Mouse (Mus musculus): ENCODE measurements around the gene Gm17657.

The Gm17657 gene

DNA sequence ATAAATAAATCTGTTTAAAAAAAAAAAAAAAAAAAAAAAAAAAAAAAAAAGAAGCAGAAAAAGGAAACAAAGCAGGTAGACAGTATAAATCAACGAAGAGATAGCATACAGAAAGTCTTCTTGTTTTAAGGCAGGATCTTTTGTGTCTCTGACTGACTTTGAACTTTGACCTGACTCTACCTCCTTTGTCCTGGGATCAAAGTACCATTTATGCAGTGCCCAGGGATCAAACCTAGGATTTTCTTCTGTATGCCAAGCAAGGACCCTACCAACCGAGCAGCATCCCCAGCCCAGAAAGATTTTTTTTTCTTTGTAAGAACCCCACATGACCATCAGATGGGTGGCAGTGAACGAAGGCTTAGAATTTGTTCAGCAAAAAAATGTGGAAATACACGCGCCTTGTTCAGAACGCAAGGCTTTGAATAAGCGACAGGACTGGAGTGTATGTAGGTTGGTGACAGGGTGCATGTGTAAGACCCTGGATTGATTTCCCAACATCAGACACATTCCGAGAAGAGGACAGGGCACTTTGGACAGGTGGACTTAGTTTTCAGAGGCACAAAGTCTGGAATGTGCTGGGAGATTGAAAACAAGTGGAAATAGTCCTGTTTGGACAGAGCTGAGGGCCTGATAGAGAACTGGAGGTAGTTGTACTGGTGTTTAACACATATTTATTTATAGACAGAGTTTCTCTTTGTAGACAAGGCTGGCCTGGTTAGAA lies 61.0 kb downstream of the Gm17657 start:
- no peak for DNase-seq (ENCODE audit: low read depth, low spot score)

DNA sequence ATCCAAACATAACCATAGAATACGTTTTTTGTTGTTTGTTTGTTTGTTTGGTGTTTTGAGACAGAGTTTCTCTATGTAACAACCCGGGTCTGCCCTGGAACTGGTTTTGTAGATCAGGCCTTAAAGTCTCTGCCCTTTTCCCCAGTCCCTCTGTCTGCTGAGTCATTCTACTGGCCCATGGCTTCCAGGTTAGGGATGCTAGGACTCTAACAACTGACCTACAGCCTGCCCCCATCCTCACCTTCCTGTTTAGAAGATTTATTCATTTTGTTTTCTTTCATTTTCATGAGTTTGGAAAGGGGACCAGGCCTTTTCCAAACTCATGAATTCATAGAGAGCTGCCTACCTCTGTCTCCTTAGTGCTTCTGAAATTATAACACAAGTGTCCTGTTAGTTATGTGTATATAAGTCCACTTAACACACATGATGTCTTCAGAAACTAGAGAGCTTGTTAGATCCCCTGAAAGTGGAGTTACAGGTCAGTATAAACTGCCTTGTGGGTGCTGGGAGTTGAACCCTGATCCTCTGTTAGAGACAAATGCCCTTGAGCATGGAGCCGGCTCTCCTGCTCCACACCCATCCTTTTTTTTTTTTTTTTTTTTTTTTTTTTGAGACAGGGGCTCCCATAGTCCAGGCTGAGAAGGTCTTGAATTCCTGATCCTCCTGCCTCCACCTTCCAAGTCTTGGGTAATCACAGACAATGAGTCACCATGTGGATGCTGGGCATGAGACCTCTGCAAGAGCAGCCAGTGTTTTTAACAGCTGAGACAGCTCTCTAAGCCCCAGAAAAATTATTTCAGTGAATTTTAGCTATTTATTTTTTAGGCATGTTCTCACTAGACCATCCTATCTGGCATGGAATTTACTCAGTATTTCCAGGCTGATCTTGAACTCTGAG lies 63.9 kb downstream of the Gm17657 start:
- DNase-seq (ENCODE audit: low read depth, low spot score) = no peak

DNA sequence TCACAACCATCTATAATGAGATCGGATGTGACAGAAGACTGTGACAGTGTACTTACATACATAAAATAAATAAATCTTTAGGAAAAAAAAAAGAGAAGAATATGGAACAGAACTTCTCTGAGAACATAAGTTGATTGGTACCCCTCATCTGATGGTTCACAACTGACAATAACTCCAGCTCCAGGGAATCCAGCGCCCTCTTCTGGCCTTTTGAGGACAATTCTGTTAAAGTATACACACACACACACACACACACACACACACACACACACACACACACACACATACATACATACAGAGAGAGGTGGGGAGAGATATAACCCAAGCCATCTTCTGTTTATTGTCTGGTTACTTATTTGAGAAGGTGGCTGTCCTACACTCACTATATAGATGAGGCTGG lies 65.0 kb downstream of the Gm17657 start:
- no peak for DNase-seq (ENCODE audit: low read depth, low spot score)

DNA sequence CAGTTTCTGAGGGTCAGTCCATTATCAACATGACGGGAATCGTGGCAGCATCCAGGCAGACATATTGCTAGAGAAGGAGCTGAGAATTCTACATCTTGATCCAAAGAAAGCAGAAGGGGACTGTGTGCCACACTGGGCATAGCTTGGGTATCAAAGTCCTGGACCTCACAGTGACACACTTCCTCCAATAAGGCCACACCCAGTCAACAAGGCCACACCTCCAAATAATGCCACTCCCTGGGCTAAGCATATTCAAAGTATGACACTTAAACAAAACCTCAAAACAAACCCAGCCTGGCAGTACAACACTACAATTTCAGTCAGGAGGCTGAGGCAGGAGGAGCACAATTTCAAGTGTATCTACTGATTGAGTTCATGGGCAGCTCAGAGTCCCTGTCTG lies 66.2 kb downstream of the Gm17657 start:
- DNase-seq (ENCODE audit: low read depth, low spot score) = no peak

DNA sequence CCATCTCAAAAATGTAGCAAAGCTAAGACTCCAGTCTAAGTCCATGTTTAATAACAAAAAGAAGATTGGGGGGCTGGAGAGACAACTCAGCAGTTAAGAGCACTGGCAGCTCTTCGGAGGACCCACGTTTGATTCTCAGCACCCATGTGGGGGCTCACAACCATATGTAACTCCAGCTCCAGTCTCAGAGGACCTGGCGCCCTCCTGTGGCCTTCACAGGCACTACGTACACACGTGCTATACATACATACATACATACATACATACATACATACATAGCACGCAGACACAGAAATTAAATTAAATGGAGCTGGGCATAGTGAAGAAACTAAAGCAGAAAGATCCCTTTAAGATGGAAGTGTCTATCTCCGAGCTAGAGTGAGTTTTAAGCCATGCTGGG lies 66.8 kb downstream of the Gm17657 start:
- DNase-seq (ENCODE audit: low read depth, low spot score) = no peak

DNA sequence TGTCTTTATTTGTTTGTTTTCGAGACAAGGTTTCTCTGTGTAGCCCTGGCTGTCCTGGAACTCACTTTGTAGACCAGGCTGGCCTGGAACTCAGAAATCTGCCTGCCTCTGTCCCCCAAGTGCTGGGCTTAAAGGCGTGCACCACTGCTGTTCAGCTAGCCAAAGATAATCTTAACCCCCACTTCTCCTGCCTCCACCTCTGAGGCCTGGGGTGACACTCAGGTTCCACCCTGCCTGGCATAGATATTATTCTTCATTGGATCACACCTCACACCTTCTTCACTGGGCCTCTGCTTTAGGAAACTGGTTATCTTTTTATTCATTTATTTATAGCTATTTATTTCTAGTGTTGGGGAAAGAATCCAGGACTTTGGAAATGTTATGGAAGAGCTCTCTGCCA lies 69.2 kb downstream of the Gm17657 start:
- no peak for DNase-seq (ENCODE audit: low read depth, low spot score)

DNA sequence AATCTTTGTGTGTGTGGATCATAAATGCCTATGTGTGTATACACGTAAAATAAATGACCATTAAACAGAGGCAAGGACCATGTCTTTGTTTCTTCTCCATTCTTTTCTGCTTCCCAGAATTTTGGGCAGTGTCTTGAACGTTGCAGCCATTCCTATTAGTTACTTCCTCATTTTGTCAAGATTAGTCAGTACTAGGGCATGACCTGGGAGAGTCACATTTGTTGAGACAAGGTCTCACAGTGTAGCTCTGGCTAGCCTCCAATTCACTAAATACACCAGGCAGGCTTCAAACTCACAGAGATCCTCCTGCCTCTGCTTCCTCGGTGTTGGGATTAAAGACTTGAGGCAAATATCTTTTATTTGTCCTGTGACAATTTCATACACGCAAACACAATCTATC lies 71.2 kb downstream of the Gm17657 start:
- no peak for DNase-seq (ENCODE audit: low read depth, low spot score)

DNA sequence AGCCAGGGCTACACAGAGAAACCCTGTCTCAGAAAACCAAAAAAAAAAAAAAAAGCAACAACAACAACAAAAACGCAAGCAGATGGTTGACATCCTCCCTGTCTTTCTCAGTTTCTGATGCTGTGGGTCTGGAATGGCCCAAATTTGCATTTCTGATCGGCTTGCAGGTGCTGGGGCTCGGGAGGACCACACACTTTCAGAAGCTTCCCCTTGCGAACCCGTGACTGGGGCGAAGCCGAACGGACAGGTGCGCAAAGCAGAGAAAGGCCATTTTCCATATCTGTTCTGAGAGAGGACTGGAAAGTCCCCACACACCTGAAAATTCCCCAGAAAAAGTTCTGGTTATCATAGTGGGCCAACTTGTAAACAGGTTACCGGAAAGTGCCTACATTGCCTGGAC lies 72.1 kb downstream of the Gm17657 start:
- no peak for DNase-seq (ENCODE audit: low read depth, low spot score)

DNA sequence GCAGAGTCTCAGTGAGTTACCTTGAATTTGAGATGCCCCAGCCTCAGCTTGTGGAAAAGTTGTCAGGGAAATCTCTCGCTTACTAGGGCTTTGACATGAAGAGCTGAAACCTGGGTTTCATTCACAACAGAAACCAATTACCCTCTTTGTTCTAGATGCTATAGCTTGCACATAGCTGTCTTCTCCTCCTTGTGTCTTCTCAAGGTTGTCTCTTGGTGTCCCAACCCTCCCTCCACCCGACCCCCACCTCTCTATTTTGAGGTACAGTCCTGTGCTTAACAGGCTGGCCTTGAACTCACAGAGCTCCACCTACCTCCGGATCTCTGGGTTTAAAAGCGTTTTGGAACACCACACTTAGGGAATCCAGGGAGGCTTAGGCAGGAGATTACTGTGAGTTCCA lies 73.0 kb downstream of the Gm17657 start:
- no peak for DNase-seq (ENCODE audit: low read depth, low spot score)

DNA sequence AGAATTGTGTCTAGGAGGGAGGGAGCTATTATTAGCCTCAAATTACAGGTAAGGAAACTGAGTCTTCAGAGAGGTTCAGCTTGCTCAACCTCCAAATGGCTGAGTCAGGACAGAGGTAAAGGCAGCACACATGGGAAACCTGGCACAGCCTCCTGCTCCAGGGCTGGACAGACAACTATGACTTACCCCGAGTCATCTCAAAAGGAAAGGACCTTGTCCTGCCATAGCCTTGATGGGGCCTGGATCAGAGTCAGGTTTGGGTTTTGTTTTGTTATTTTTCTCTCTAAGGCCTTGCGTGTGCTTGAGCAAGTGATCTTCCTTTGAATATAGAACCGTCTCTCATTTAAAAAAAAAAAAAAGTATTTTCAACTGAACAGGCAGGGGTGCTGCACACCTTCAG lies 74.3 kb downstream of the Gm17657 start:
- DNase-seq (ENCODE audit: low read depth, low spot score) = no peak

DNA sequence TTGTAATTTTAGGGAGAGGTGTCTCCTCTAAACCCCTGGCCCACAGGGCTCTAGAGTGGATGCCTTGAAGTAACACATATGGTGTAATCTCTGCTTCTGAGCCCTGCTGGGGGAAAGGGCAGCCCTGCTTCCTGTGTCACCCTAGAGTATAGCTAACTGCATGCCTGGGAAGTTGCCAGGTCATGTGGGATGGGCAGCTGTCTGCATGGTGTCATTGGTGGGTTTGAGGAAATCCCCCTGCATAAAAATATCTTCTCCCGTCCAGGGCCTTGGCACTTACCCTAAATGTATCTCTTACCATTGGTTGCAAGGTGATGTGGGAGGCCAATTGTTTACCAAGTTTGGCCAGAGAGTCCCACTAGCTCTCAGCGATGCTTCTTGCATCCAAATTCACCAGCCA lies 75.4 kb downstream of the Gm17657 start:
- DNase-seq (ENCODE audit: low read depth, low spot score) = no peak

DNA sequence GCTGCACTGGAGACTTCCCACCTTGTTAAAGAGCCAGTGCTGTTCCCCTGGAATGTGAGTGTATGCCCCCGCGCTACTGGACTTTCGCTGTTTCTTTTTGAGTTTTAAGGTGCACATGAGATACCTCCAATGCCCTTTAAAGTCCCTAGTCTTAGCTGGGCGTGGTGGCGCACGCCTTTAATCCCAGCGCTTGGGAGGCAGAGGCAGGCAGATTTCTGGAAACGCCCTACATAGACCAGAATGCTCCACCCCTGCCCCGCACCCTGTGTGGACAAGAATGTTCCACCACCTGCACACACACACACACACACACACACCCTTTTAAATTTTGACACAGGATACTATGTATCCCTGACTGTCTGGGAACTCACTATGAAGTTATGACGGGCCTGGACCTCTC lies 76.0 kb downstream of the Gm17657 start:
- DNase-seq (ENCODE audit: low read depth, low spot score) = no peak

All from forelimb bud, embryonic 11.5 days (tissue).